Mouse (Mus musculus) liver, adult 2 months (tissue): ENCODE measurements around the gene Tent4b.

Source experiments
- CTCF ChIP-seq: fragments of 200-500 bp; IDR thresholded peaks from 2 replicates; pipeline ENCODE4 v1.5.1; 2011; ENCODE audit warnings: low read depth, low read length, control low read depth
- POLR2A ChIP-seq: fragments of 200-500 bp; IDR thresholded peaks from 2 replicates; pipeline ENCODE4 v1.6.1; 2011; ENCODE audit warnings: low read length, control low read depth; ENCODE audit not compliant: insufficient read depth; ENCODE audit errors: extremely low read depth

DNA sequence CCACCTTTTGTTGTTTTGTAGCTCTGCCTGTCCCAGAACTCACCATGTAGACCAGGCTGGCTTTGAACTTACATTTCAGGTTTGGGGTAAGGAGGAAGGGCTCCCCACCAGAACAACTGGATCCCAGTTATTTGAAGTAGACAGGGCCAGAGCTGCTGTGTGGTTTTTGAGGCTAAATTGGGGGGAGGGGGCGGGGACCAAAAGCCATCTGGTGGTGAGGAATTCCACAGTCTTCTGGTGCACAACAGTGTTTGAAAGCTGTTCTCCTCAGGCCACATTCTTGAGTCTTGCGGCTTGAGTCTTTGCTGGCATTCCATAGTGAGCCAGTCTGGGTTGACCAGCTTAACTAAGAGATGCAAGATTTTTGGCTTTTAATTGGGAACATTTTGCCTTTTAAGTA, 66.5 kb downstream of the Tent4b start:
- TF ChIP-seq POLR2A, result no peak
- TF ChIP-seq CTCF, result no peak
